Mouse (Mus musculus): ENCODE results near the gene Tmem170b. TPM values are rescaled to one million over a fixed set of nuclear protein-coding genes. Genes with fewer than 3 reads are reported as not detected.
"Not testable (repeated sequence)": the region's sequence is repeated elsewhere in the genome, so short reads cannot be mapped to it uniquely, and the experiment has no call there.

Gene Tmem170b
- polyA plus RNA-seq, 1 experiment: 1.1 TPM

DNA sequence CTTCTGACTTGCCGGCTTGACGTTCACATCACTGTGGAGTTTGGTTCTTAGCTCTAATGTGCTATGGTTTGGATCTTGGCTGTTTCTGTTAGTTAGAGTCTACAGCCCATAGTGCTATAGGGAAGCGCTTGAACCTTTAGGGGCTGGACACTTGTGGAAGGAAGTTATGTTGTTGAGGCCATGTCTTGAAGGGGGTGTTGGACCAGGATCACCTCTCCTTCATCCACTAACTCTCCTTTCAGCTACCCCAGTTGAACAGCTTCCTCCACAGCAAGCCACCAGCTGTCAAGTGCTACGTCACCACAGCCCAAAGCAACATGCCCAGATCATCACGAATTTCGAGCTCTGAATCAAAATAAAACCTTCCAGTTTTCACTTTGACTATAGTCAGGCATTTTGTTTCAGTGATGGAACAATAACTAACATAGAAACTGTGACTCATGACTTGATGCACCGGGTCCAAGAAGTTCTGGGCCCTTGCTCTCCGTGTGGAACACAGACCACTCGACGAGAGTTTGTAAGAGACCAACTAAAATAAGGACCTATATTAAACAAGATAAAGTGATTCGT is 65.5 kb downstream of the Tmem170b start:
- H3K79me2 ChIP-seq (ENCODE audit: control insufficient read depth, insufficient read depth): no peaks in the 10 kb centered on the region
- TF ChIP-seq TCF3 (IDR thresholded peaks at IDR 0.05; ENCODE audit: insufficient read length, low read depth): no peak
- TF ChIP-seq POLR2A (IDR thresholded peaks at IDR 0.05; ENCODE audit: insufficient read length, low read depth): no peak
- no peak for TF ChIP-seq MAX (IDR thresholded peaks at IDR 0.05; ENCODE audit: low read depth)
- TF ChIP-seq TCF12 (IDR thresholded peaks at IDR 0.05; ENCODE audit: insufficient read depth, poor library complexity, severe bottlenecking): no peak
- TF ChIP-seq USF1 (IDR thresholded peaks at IDR 0.05; ENCODE audit: low read depth): no peak
- TF ChIP-seq REST (IDR thresholded peaks at IDR 0.05; ENCODE audit: insufficient read depth, insufficient read length): no peak
- no peak for TF ChIP-seq E2F4 (IDR thresholded peaks at IDR 0.05; ENCODE audit: insufficient read depth)
- TF ChIP-seq MYOD1 (IDR thresholded peaks at IDR 0.05; ENCODE audit: control insufficient read depth in 1 of 3, insufficient read length in 2 of 3, low read depth in 2 of 3): no peak
- no peak for TF ChIP-seq POLR2AphosphoS2 (IDR thresholded peaks at IDR 0.05; ENCODE audit: insufficient read length, low read depth)
- no peak for TF ChIP-seq CEBPB (IDR thresholded peaks at IDR 0.05; ENCODE audit: insufficient read depth, poor library complexity, severe bottlenecking)
- no peak for TF ChIP-seq MYOG (IDR thresholded peaks at IDR 0.05; ENCODE audit: control insufficient read depth in 1 of 3, insufficient read depth in 1 of 3, insufficient read length in 2 of 3, low read depth in 2 of 3)
- no peak for TF ChIP-seq SRF (IDR thresholded peaks at IDR 0.05; ENCODE audit: control insufficient read depth, insufficient read length, low read depth)
- H3ac ChIP-seq (ENCODE audit: control insufficient read depth, insufficient read length): no peak overlapping the region
- no peaks in the 10 kb centered on the region for H3K27me3 ChIP-seq (ENCODE audit: control insufficient read depth, insufficient read depth, insufficient read length)
- H3K36me3 ChIP-seq (ENCODE audit: control insufficient read depth, insufficient read depth): no peaks in the 10 kb centered on the region
- H3K4me2 ChIP-seq (ENCODE audit: low read depth): peak overlapping the region; percentile 37
- no peak overlapping the region for H3K4me3 ChIP-seq

DNA sequence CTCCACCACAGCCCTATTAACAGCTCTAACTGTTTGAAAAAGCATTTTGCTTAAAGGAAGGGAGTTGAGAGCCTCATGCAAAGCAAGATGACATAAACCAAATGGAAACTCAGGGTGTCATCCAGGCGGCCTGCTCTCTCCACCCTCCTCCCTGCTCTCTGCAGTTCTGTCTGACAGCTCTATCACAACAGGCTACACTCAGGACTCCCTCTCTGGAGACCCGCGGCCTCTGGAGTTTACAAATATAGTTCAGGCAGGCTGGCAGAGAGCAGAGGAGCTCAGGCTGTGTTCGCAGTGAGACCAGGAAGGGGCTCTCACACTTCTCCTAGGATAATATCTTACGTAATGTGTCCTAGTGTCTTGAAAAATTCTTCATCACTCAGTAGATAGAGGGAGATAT is 67.2 kb downstream of the Tmem170b start:
- H3K79me2 ChIP-seq (ENCODE audit: control insufficient read depth, insufficient read depth); H3K36me3 ChIP-seq (ENCODE audit: control insufficient read depth, insufficient read depth); H3K4me2 ChIP-seq (ENCODE audit: low read depth); H3K4me3 ChIP-seq; H3K27me3 ChIP-seq (ENCODE audit: control insufficient read depth, insufficient read depth, insufficient read length); H3ac ChIP-seq (ENCODE audit: control insufficient read depth, insufficient read length): not testable (repeated sequence)

DNA sequence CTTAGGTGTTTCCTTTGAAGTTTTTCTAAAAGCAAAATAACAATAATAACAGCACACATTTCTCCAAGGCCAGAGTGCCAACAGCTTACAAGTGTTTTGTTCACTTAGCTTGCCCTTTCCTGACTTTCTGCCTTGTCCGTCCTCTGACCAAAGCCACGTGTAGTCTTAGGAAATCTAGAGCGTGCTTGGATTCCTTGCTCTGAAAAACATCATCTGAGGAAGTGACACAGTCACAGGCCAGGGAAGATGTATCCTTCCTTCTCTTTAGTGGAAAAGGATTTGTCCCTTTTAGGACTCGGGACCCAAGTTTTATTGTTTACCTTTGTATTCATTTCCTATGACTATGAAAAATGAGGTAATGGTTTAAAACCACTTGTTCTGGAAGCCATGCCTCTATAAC is 67.8 kb downstream of the Tmem170b start:
- no peak overlapping the region for H3K4me3 ChIP-seq
- H3K4me2 ChIP-seq (ENCODE audit: low read depth): no peak overlapping the region
- TF ChIP-seq REST (IDR thresholded peaks at IDR 0.05; ENCODE audit: insufficient read depth, insufficient read length) (no peak), MYOD1 (IDR thresholded peaks at IDR 0.05; ENCODE audit: control insufficient read depth in 1 of 3, insufficient read length in 2 of 3, low read depth in 2 of 3) (no peak), E2F4 (IDR thresholded peaks at IDR 0.05; ENCODE audit: insufficient read depth) (no peak), USF1 (IDR thresholded peaks at IDR 0.05; ENCODE audit: low read depth) (no peak), MAX (IDR thresholded peaks at IDR 0.05; ENCODE audit: low read depth) (no peak), CEBPB (IDR thresholded peaks at IDR 0.05; ENCODE audit: insufficient read depth, poor library complexity, severe bottlenecking) (no peak), TCF3 (IDR thresholded peaks at IDR 0.05; ENCODE audit: insufficient read length, low read depth) (no peak), SRF (IDR thresholded peaks at IDR 0.05; ENCODE audit: control insufficient read depth, insufficient read length, low read depth) (no peak), TCF12 (IDR thresholded peaks at IDR 0.05; ENCODE audit: insufficient read depth, poor library complexity, severe bottlenecking) (no peak), MYOG (IDR thresholded peaks at IDR 0.05; ENCODE audit: control insufficient read depth in 1 of 3, insufficient read depth in 1 of 3, insufficient read length in 2 of 3, low read depth in 2 of 3) (no peak), POLR2AphosphoS2 (IDR thresholded peaks at IDR 0.05; ENCODE audit: insufficient read length, low read depth) (no peak), POLR2A (IDR thresholded peaks at IDR 0.05; ENCODE audit: insufficient read length, low read depth) (no peak)
- H3K36me3 ChIP-seq (ENCODE audit: control insufficient read depth, insufficient read depth): no peaks in the 10 kb centered on the region
- no peak overlapping the region for H3ac ChIP-seq (ENCODE audit: control insufficient read depth, insufficient read length)
- H3K79me2 ChIP-seq (ENCODE audit: control insufficient read depth, insufficient read depth): no peaks in the 10 kb centered on the region
- H3K27me3 ChIP-seq (ENCODE audit: control insufficient read depth, insufficient read depth, insufficient read length): no peaks in the 10 kb centered on the region

DNA sequence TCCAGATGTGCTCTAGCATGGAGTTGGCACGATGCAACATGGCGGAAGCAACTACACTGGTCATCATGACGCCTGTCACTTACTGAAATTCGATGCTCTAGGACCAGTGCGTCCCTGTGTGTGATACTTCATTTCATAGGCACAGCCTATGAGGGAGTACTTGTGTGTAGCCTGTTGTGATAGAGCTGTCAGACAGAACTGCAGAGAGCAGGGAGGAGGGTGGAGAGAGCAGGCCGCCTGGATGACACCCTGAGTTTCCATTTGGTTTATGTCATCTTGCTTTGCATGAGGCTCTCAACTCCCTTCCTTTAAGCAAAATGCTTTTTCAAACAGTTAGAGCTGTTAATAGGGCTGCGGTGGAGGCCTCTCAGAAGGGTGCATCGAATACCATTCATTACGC is 68.9 kb downstream of the Tmem170b start:
- H3K4me2 ChIP-seq (ENCODE audit: low read depth); H3K79me2 ChIP-seq (ENCODE audit: control insufficient read depth, insufficient read depth): not testable (repeated sequence)

DNA sequence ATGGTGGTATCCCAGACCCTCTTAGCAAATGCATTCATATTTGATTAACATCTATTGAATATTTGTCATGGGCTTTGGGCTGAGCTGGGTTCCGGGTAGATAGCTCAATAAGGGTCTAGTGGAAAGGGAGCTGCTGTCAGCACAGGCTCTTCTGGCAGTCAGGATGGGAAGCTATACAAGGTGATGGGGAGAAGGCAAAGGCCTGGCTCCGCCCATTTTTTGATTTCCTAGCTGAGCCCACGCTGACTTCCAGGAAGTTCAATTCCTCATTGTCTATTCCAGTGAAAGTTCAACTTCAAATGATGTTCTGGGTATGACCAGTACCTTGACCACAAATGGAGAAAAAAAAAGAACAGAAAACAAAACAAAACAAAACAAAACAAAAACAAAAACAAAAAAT is 69.8 kb downstream of the Tmem170b start:
- Histone ChIP-seq H3K4me2 (ENCODE audit: low read depth) (no peak overlapping the region), H3K27me3 (ENCODE audit: control insufficient read depth, insufficient read depth, insufficient read length) (no peaks in the 10 kb centered on the region), H3ac (ENCODE audit: control insufficient read depth, insufficient read length) (no peak overlapping the region), H3K79me2 (ENCODE audit: control insufficient read depth, insufficient read depth) (no peaks in the 10 kb centered on the region), H3K4me3 (no peak overlapping the region), H3K36me3 (ENCODE audit: control insufficient read depth, insufficient read depth) (no peaks in the 10 kb centered on the region)
- TF ChIP-seq REST (IDR thresholded peaks at IDR 0.05; ENCODE audit: insufficient read depth, insufficient read length) (no peak), POLR2A (IDR thresholded peaks at IDR 0.05; ENCODE audit: insufficient read length, low read depth) (no peak), MYOD1 (IDR thresholded peaks at IDR 0.05; ENCODE audit: control insufficient read depth in 1 of 3, insufficient read length in 2 of 3, low read depth in 2 of 3) (no peak), USF1 (IDR thresholded peaks at IDR 0.05; ENCODE audit: low read depth) (no peak), MYOG (IDR thresholded peaks at IDR 0.05; ENCODE audit: control insufficient read depth in 1 of 3, insufficient read depth in 1 of 3, insufficient read length in 2 of 3, low read depth in 2 of 3) (no peak), POLR2AphosphoS2 (IDR thresholded peaks at IDR 0.05; ENCODE audit: insufficient read length, low read depth) (no peak), E2F4 (IDR thresholded peaks at IDR 0.05; ENCODE audit: insufficient read depth) (no peak), CEBPB (IDR thresholded peaks at IDR 0.05; ENCODE audit: insufficient read depth, poor library complexity, severe bottlenecking) (no peak)

More for the DNA sequence above, 68.9 kb downstream of the Tmem170b start:
- H3K4me3 ChIP-seq; H3K36me3 ChIP-seq (ENCODE audit: control insufficient read depth, insufficient read depth); H3ac ChIP-seq (ENCODE audit: control insufficient read depth, insufficient read length); H3K27me3 ChIP-seq (ENCODE audit: control insufficient read depth, insufficient read depth, insufficient read length): not testable (repeated sequence)
